16 mouse cellular contexts compared by ENCODE assay signal in the genomic region with DNA sequence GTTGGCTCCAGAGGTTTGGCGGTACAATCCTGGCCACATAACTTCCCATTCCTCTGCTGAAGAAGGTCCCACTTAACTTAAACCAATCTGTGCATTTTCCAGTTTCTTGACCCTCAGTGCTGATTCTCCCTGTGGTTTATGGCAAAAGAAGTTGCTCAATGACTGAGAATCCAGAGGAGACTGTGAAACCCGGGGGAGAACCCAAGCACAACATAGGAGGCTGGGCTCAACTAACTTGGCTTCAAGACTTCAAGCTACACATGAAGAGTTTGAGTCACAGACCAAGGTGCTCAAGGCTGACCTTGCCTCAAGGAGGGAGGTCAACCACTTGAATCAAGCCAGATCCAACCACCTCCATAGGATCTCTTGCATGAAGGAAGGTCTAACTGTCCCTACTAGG. TPM values are rescaled to one million over a fixed set of nuclear protein-coding genes. Genes with fewer than 3 reads are reported as not detected.
DNase-seq lines count a peak whose midpoint lies in the region; ATAC-seq lines count a peak whose summit lies in the region.
"Had no signal": no experiment of that assay in that cellular context is flagged by ENCODE, and none has a peak within 500 bp of the region (broad histone marks: within the 10 kb centered on the region; RNA-seq: fewer than 3 reads in every experiment).

No protein-coding gene starts in this region.

- H3K36me3 ChIP-seq in kidney, embryonic 15.5 days: no peaks in the 10 kb centered on the region
- no peaks in the 10 kb centered on the region for H3K36me3 ChIP-seq in embryonic facial prominence, embryonic 15.5 days
- no peaks in the 10 kb centered on the region for H3K36me3 ChIP-seq in stomach, embryonic 14.5 days (ENCODE audit: control insufficient read depth, insufficient read depth, low read length)

- H3K4me3 ChIP-seq in kidney, embryonic 15.5 days (replicated peaks): no peak overlapping the region
- no peak overlapping the region for H3K4me3 ChIP-seq in brown adipose tissue, adult 24 weeks (ENCODE audit: insufficient read depth, low read depth, low read length)
- H3K4me3 ChIP-seq in embryonic facial prominence, embryonic 15.5 days (replicated peaks): no peak overlapping the region
- H3K4me3 ChIP-seq in stomach, embryonic 14.5 days (ENCODE audit: low read depth, low read length): no peak overlapping the region
- H3K4me3 ChIP-seq: layer of hippocampus, adult 2 months; megakaryocyte, embryonic 14.5 days had no signal

- peaks cover 65% of the 10 kb centered on the region for H3K4me1 ChIP-seq in kidney, embryonic 15.5 days
- peaks cover 28% of the 10 kb centered on the region for H3K4me1 ChIP-seq in brown adipose tissue, adult 24 weeks (ENCODE audit: control insufficient read depth, insufficient read depth, insufficient read length, low read length)
- H3K4me1 ChIP-seq in embryonic facial prominence, embryonic 15.5 days: peaks cover 55% of the 10 kb centered on the region
- H3K4me1 ChIP-seq in stomach, embryonic 14.5 days (ENCODE audit: control insufficient read depth, insufficient read depth, low read length): peaks cover 52% of the 10 kb centered on the region

- DNase-seq in kidney, adult 9 months: no peak
- DNase-seq in cerebellum, adult 9-10 months: no peak
- no peak for DNase-seq in layer of hippocampus, adult 18-20 months (ENCODE audit: low spot score in 2 of 2)
- DNase-seq: adrenal gland, adult 8-10 months; right cerebral cortex, postnatal 25 days had no signal

- no peaks in the 10 kb centered on the region for H3K9me3 ChIP-seq in kidney, embryonic 15.5 days (replicated peaks)
- H3K9me3 ChIP-seq in embryonic facial prominence, embryonic 15.5 days (replicated peaks): no peaks in the 10 kb centered on the region
- no peaks in the 10 kb centered on the region for H3K9me3 ChIP-seq in stomach, embryonic 14.5 days (ENCODE audit: control insufficient read depth, low read depth, low read length)
- H3K9me3 ChIP-seq: megakaryocyte, embryonic 14.5 days had no signal

- peak overlapping the region; percentile 83 for H3K27ac ChIP-seq in kidney, embryonic 15.5 days
- peak overlapping the region; percentile 50 for H3K27ac ChIP-seq in brown adipose tissue, adult 24 weeks (replicated peaks; ENCODE audit: low read depth, low read length)
- 0 out of 2 replicates have a peak overlapping the region, but pooled peaks have one; percentile 84 for H3K27ac ChIP-seq in embryonic facial prominence, embryonic 15.5 days (replicated peaks)
- H3K27ac ChIP-seq in stomach, embryonic 14.5 days (ENCODE audit: low read length): peak overlapping the region; percentile 90; the same call in 1 of the 2 replicates

- WGBS in kidney, embryonic 15.5 days: 87% methylated on average over 2 of the region's 2 CpGs
- 84% methylated on average over 2 of the region's 2 CpGs for WGBS in embryonic facial prominence, embryonic 15.5 days
- 90% methylated on average over 2 of the region's 2 CpGs for whole genome bisulfite sequencing in stomach, embryonic 14.5 days

- H3K4me2 ChIP-seq in kidney, embryonic 15.5 days: no peak overlapping the region
- H3K4me2 ChIP-seq in embryonic facial prominence, embryonic 15.5 days (replicated peaks): no peak overlapping the region
- no peak overlapping the region for H3K4me2 ChIP-seq in stomach, embryonic 14.5 days (replicated peaks; ENCODE audit: low read depth, low read length)

- no peak overlapping the region for H3K9ac ChIP-seq in kidney, embryonic 15.5 days
- H3K9ac ChIP-seq in embryonic facial prominence, embryonic 15.5 days: no peak overlapping the region
- no peak overlapping the region for H3K9ac ChIP-seq in stomach, embryonic 14.5 days (replicated peaks; ENCODE audit: low read depth, low read length)

- ATAC-seq in kidney, embryonic 15.5 days (replicated peaks; ENCODE audit: low FRiP score): no peak
- no peak for ATAC-seq in embryonic facial prominence, embryonic 15.5 days (ENCODE audit: insufficient number of reproducible peaks, low FRiP score, low TSS enrichment, low read depth)
- ATAC-seq in stomach, embryonic 14.5 days (ENCODE audit: insufficient number of reproducible peaks, insufficient read depth, low FRiP score, low read depth): no peak
- ATAC-seq: inflammation-experienced regulatory T-cells, adult 6 months had no signal

- H3K27me3 ChIP-seq in kidney, embryonic 15.5 days: no peaks in the 10 kb centered on the region
- no peaks in the 10 kb centered on the region for H3K27me3 ChIP-seq in embryonic facial prominence, embryonic 15.5 days
- no peaks in the 10 kb centered on the region for H3K27me3 ChIP-seq in stomach, embryonic 14.5 days (ENCODE audit: control insufficient read depth, insufficient read depth, low read length)

RNA-seq across cellular contexts. Expression of a gene that starts 9.8 kb away (rescaled TPM):
- polyA plus RNA-seq in kidney, embryonic 15.5 days (2015; fragmentation: Nextera tagmentation; extraction: Ambion mirVana): 121 and 135 TPM in 2 replicates
- 17.9 and 18.3 TPM in 2 replicates for polyA plus RNA-seq in brown adipose tissue, adult 24 weeks (2012; ENCODE audit: insufficient read depth, insufficient read length, missing spikeins)
- 64.4 and 68.3 TPM in 2 replicates for polyA plus RNA-seq in embryonic facial prominence, embryonic 15.5 days (2015; fragmentation: Nextera tagmentation; extraction: Ambion mirVana)
- polyA plus RNA-seq in stomach, embryonic 14.5 days (2014; fragmentation: Nextera tagmentation; extraction: Ambion mirVana): 123 and 134 TPM in 2 replicates
- total RNA-seq in layer of hippocampus, adult 18-20 months (2021): 1 to 10 TPM; 2.4 to 3.2 TPM

RNA-seq across cellular contexts. Expression of a gene that starts 51.2 kb away (rescaled TPM):
- 1.8 and 2.5 TPM in 2 replicates for polyA plus RNA-seq in kidney, embryonic 15.5 days (2015; fragmentation: Nextera tagmentation; extraction: Ambion mirVana)
- not detected in 2 replicates for polyA plus RNA-seq in brown adipose tissue, adult 24 weeks (2012; ENCODE audit: insufficient read depth, insufficient read length, missing spikeins)
- not detected in 2 replicates for polyA plus RNA-seq in embryonic facial prominence, embryonic 15.5 days (2015; fragmentation: Nextera tagmentation; extraction: Ambion mirVana)
- polyA plus RNA-seq in stomach, embryonic 14.5 days (2014; fragmentation: Nextera tagmentation; extraction: Ambion mirVana): not detected in 2 replicates
- not detected for total RNA-seq in layer of hippocampus, adult 18-20 months (2021)
- total RNA-seq: adrenal gland, adult 8-10 months; layer of hippocampus, adult 2 months; left cerebral cortex, postnatal 10 days had no signal
- polyA plus RNA-seq: cortical plate, adult 2 months; forebrain, embryonic 11.5 days; heart, embryonic 16.5 days; inflammation-experienced regulatory T-cells, adult 6 months had no signal
